Mouse (Mus musculus) kidney, adult 9 months (tissue): ENCODE results near the gene Ifitm7.
"Not testable (repeated sequence)": the region's sequence is repeated elsewhere in the genome, so short reads cannot be mapped to it uniquely, and the experiment has no call there.

ENCODE experiments used
- DNase-seq: peaks from one replicate; pipeline ENCODE4 v3.0.0; 2022

Gene Ifitm7

DNA sequence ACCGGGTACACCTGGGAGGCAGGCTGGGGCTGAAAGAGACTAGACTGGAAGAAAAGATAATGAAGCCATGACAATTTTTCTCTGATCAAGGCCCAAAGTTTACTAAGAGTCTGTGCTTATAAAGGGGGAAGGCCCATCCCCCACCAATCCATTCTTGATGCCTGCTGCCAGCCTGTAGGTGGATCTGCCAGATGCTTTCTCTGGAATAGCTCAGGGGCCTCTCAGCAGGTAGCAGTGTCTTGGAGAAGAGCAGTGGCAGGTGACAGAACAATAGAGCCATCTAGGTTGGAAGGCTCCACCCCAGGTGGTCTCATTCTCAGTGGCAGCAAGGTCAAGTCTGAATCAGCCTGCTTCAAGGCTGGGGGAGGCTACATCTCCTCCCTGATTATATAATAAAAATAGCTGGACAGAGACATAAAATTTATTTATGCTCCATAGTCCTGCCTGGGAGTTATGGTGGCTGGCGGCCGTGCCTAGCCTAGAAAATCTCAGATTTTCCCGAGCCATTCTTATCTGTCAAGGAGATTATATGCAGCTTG lies 10.3 kb downstream of the Ifitm7 start:
- not testable (repeated sequence) for DNase-seq

DNA sequence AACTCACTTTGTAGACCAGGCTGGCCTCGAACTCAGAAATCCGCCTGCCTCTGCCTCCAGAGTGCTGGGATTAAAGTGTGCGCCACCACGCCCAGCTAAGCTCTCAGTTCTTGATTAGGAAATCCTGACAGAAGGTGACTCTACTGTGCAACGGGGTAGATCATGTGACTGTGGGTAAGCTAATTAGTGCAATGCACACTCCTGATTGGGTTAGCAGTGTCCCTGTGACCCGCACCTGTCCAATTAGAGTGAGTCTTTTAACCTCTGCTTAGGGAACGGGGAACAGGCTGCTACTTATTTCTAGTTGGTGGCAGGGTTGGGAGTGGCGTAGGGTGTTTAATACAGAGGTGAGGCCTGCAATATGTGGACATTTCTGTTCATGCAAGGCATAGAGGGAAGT lies 14.6 kb downstream of the Ifitm7 start:
- no peak for DNase-seq

DNA sequence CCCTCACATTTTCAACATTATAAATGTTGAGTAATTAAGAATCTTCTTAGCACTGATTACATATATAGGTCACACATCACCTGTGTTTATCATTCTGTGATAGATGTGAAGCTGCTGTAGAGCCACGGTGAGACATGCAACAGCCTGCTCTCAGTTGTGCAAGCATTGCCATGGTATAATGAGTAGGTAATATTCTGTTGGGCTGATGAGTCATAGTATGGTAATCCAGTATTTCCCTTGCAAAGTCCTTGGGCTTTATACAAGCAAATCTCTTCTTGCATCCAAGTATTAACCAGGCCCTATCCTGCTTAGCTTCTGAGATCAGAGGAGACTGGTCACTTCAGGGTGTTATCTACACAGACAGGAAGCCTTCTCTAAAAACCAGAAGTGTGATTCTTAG lies 17.6 kb downstream of the Ifitm7 start:
- DNase-seq = no peak

DNA sequence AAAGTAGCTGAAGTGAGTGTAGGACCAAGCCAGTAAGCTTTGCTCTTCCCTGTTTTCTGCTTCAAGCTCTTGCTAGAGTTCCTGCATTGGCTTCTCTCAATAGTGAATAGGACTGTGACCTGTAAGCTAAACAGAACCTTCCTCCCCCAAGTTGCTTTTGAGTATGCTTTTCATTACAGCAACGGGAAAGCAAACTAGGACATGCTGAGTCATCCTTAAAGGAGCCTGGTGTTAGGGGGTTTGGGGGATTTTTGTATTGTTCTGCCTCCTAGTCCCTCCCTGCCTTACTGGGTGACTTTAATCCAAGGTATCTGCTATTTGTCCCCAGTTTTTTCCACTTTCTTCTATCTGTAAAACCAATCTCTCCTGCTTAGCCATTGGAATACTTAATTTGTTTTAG lies 24.6 kb downstream of the Ifitm7 start:
- DNase-seq = no peak

DNA sequence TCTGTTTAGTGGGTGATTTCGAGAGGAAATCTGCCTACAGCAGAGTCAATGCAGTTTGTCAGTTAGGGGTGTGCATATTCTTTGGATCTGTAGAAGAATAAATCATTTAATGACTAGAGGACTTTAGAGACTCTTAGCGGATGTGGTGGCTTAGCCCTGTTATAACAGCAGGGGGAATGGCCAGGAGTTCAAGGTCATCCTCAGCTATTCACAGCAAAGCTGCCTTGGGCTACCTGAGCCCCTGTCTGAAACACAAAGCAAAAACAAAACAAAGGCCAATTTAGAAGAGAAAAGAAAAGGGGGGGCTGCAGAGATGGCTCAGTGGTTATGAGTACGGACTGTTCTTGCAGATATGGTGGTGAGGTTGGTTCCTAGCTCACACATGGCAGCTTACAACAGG lies 35.4 kb downstream of the Ifitm7 start:
- no peak for DNase-seq

DNA sequence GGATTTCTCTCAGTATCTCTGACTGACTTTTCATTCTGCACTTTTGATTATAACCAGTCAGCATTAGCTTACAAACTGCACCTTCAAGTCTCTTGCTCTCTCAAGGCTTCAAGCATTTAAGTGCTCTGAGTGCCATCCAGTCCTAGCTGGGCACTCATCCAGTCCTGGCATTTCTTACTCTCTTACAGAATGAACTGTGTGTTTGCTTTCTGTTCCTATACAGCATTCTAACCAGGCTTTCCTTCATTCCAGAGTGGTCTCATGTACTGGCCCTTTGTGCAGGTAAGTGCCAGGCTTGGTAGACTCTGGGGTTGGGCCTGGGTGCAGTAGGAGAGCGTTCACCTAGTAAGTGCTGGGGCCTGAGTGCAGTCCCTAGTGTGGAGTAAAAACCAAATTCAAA lies 40.4 kb downstream of the Ifitm7 start:
- DNase-seq = no peak

DNA sequence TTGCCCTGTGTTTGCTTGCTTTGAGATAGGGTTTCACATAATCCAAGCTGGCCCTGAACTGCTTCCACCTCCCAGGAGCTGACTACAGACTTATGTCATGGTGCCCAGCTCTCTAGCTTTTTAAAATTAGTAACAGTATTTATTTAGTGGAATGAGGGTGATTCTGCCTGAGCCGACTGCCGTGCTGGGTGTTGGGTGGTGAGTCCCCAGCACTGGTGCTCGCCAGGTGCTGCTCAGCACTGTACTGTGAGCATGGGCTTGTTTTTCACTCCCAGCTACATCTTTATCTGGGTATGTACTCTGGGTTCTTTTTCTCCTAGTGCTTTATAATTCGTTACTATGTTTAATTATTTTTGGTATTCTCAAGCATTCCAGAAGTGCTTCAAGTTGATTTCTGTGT lies 41.5 kb downstream of the Ifitm7 start:
- no peak for DNase-seq

DNA sequence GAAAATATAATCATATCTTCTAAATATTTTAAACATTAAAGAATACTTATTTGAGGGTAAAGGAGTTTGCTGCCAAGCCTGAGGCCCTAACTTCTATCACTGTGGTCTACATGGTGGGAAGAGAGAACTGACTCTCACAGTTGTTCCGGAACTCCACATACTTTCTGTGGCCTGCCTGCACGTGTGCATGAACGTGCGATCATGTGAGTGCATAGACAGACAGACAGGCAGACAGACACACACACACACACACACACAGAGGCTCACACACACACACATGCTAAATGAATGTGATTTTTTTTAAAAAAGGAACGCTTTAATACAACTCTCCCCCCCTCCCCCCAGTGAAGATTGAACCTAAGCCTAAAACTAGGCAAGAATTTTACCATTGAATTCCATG lies 41.9 kb downstream of the Ifitm7 start:
- DNase-seq = no peak

DNA sequence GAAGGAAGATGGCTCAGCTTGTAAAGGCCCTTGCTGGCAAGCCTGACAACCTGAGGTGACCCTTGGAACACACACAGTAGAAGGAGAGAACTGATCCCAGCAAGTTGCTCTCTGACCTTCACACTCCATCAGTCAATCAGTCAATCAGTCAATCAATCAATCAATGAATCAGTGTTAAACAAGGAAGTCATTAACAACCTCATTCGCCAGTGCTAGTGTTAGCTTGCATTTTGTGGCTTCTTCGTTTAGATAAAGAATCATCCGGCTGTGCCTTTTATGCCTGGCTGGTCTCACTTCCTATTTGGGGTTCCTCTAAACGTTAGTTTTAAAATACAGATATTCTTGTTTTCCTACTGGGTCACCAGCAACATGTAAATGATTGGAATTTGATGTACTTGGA lies 42.5 kb downstream of the Ifitm7 start:
- no peak for DNase-seq

DNA sequence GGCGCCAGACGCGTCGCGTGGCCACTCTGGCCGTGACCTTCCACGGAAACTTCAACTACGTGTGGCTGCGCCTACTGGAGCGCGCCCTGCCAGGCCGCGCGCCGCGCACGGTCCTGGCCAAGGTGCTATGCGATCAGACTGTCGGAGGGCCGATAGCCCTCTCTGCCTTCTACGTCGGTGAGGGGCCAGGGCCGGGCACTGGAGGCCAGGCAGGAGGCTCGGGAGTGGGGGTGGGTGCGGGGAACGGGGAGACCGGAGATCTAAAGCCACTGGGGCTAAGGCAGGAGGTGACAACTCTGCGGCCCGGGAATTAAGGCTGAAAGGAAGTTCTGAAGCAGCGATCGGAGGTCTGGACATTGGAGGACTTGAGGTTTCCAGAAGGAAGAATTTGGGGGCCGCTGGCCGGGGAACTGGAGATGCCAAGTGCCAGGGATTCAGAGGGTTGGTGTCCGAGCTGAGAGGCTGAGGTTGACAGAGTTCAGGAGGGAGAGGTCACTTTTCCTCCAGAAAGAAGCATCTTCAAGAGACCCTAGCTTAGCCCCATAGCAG lies 45.8 kb downstream of the Ifitm7 start:
- DNase-seq = no peak

DNA sequence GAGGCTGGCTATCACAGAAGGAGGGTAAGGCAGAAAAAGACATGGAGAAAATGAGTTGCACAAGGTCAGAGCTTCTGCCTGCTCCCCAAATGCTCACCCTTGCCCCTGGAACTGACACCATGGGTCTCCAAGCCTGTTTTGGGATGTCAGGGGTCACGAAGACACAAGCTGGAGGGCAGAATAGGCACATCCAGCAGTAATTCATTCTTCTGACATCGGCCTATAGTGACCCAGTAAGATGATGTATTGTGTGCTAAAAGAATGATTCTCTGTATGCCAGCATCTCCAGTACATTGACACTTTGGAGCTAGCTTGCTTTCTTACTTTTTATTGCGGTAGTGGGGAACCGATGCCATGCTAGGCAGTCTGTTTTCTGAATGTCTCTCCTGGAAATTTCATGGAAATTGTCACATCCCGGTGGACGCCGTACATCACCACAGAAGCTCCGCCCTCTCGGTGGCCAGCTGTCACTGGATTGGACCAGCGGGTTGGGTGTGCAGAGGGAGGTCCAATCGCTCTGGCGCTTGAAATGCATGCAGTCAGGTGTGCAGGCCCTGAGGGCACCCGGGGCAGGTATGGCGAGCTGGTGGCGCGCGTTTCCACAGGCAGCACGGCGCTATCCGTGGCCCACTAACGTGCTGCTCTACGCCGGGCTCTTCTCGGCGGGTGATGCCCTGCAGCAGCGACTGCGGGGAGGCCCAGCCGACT lies 46.4 kb downstream of the Ifitm7 start:
- DNase-seq = peak; percentile 91
